Mouse (Mus musculus) kidney, postnatal 4 days (tissue): Measurements from ENCODE around the gene Jakmip3.

ENCODE experiments used
- DNase-seq, 2 experiments: peaks; one replicate each; pipeline ENCODE4 v3.0.0; 2021; ENCODE audit warnings: mixed read lengths in 2 of 2

Gene Jakmip3

DNA sequence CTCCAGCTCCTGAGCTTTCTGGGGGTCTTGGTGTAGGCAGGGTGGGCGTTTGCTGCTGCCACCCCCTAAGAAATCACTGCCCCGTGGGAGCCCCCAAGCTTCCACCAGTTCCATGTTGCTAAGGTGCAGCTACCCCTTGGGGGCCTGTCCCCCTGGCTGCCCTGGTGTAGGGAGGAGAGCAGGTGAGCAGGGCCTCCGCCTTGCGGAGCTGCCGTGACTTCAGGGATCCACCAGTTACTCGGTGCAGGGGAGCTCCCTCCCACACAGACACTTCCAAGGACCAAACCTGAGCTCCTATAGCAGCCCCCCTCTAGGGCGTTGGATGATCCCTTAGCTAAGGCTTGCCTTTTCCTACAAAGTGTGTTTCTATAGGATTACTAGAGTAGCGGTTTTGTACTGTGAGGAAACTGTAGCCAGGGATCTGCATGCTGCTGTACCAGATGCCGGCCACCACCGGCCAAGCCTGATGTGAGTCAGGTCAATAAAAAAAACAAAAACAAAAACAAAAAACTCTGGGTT, 160.8 kb downstream of the Jakmip3 start:
- DNase-seq: no peak

DNA sequence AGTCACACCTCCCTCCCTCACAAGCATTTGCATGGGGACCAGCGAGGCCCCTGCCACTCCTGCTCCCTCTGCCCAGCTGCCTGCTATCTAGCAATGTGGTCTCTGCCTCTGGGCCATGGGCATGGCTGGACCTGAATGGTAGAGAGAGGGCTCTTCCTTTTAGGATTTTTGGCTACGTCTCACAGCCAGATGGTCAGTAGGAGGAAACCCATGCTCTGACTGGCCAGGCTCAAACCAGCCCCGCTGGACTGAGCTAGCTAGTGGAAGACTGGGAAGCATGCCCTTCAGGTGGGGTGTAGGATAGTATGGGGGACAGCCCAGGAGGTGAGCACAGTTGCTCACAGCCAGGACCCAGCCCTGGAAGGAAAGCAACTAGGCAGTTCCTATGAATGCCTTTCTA, 161.3 kb downstream of the Jakmip3 start:
- DNase-seq: no peak

GRCm38 (mm10) chr7:139103960-139104381, 163.4 kb downstream of the Jakmip3 start:
- DNase-seq: peak; percentile 44 to 50

DNA sequence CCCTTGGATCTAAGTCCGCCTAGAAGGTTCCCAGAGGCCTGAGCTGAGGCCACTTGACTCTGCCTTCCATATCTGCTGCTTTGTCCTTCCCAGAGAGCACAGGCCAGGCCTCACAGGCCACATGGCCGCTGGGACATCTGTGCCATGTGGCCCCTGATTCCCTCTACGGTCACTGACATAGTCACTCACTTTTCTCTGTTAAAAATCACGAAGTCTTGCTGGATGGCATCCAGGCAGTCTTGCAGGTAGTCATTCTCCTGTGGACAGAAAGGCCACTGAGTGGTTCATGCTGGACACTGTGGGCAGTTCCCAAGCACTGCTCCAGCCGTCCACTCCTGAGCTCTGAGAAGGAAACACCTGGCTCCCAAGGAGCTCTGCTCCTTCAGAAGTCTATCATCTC, 164.5 kb downstream of the Jakmip3 start:
- DNase-seq: no peak

- no peak for DNase-seq
Observed at GRCm38 (mm10) chr7:139105705-139106104, 165.2 kb downstream of the Jakmip3 start.

GRCm38 (mm10) chr7:139107908-139108650, 167.5 kb downstream of the Jakmip3 start:
- DNase-seq: no peak

GRCm38 (mm10) chr7:139119152-139119774, 178.7 kb downstream of the Jakmip3 start:
- peak; percentile 92 to 94 for DNase-seq

GRCm38 (mm10) chr7:139119775-139120153, 179.2 kb downstream of the Jakmip3 start:
- DNase-seq: no peak

- DNase-seq: no peak
Observed at GRCm38 (mm10) chr7:139125881-139126280, 185.4 kb downstream of the Jakmip3 start.

- DNase-seq: no peak
Observed at GRCm38 (mm10) chr7:139126549-139126948, 186.0 kb downstream of the Jakmip3 start.

DNA sequence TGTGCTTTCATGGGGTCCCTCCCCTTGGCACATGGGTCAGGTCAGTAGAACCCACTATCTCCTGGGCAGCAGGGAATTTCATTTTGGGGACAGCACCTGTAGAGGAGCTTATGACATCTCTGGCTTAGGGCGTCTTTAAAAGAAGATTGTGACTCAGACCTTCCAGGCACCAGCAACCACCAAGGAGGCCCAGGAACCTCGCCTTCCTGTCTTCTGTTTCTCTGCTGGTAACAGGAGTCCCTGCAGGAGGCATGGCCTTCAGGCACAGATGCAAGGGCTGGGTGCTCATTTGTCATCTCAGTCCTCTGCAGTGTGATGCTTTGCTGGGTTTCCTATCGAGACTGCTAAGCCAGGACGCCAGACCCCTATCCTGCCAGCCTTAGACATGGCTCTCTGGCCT, 188.5 kb downstream of the Jakmip3 start:
- DNase-seq: no peak

GRCm38 (mm10) chr7:139130361-139130760, 189.8 kb downstream of the Jakmip3 start:
- DNase-seq: peak; percentile 22 to 32

DNA sequence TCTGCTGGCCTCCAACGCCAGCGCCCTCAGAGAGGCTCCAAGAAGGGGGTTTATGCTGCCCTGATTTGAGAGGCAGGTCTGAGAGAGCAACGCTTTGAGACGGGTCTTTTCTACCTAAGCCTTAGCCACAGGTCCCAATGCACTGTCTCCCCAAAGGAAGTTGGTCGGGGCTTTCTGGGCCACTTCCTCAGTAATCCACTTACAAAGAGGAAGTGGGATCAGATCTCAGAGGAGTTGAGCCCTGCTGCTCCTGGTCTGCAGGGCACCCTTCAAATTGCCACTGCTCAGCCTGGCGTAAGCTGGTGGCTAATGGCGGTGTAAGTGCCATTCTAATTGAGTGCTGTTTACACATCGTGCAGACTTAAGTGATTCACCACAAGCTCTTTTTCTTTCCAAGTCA, 191.0 kb downstream of the Jakmip3 start:
- no peak for DNase-seq

DNA sequence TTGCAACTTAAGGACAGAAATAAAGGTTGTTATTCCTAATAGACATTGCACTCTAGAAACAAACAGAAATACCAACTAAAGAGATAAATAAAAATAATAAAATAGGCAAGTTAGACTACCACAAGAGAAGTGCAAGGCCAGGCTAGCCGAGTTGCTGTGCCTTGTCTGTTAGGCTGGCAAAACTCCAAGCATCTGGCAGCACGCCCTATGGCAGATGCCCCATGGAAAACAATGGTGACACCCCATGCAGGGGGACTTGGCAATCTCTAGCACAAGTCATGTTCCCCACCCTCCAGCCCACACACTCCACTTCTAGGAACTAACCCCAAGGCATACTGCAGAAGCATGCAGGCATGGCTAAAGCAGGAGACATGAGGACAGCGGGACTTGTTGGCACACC, 192.9 kb downstream of the Jakmip3 start:
- DNase-seq: peak in 1 of 2 experiments; percentile 20
